Mouse (Mus musculus) frontal cortex, postnatal 25 days (tissue): ENCODE measurements around the gene Gtf3c1.

Experiments used
- DNase-seq, 2 experiments: peaks; one replicate each; pipeline ENCODE4 v3.0.0; 2022; ENCODE audit warnings: low spot score in 2 of 2

The Gtf3c1 gene

DNA sequence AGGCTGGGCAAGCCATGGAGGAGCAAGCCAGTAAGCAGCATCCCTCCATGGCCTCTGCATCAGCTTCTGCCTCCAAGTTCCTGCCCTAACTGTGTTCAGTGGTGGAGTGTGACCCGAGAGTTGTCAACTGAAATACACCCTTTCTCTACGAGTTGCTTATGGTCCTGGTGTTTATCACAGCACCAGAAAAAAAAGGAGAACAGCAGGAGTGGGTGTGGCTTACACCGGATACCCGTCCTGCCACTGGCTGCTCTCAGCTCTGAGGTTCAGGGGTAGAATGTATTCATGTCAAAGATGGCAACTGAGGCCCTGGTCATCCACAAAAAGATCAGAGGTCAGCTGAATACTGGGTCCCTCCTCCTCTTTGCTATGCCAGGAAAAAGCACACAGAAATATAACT, 87.5 kb downstream of the Gtf3c1 start:
- no peak for DNase-seq

DNA sequence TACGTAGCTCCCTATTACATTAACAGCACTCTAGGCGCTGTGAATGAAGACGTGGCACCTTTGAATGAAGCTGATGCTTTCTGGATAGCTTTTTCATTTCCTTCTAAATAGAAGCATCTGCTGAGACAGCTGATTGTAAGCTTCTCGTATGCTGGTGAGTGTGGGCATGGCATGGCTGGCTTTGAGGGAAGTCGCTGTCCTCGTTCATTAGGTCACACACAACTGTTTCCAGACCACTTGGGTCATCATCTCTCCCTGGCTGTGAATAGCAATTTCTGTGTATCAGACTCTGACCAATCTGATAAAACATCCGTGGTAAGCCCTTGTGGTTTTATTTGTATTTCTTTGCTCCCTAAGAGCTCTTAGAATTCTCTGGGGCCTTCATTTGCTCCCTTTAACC, 89.6 kb downstream of the Gtf3c1 start:
- no peak for DNase-seq

DNA sequence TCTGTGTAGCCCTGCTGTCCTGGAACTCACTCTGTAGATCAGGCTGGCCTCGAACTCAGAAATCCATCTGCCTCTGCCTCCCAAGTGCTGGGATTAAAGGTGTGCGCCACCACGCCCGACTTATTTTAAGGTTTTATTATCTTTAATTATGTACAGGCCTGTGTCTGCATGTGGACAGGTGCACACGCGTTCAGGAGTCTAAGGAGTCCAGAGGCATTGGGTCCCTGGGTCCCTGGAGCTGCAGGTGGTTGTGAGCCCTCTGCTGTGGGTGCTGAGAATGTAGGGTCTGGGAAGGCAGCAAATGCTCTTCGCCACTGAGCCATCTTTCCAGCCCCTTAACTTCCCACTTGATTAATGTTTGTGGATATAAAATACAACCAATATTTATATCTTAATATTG, 92.1 kb downstream of the Gtf3c1 start:
- no peak for DNase-seq

DNA sequence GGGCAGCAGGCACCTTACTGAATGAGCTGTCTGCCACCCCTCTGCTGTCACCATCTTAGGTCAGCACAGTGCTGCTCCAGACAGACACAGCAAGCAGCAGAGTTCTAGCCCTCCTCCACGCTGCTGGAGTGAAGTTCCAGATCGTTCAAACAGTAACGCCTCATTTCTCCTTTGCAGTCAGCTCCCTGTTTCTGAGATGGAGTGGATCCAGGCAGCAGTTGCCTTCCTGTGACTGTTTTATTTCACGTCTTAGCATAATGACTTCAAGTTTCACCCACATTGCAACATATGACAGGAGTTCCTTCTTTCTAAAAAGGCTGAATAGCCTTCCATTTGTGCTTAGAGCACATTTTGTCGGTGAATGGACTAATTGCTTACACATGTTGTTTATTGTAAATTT, 94.0 kb downstream of the Gtf3c1 start:
- no peak for DNase-seq

DNA sequence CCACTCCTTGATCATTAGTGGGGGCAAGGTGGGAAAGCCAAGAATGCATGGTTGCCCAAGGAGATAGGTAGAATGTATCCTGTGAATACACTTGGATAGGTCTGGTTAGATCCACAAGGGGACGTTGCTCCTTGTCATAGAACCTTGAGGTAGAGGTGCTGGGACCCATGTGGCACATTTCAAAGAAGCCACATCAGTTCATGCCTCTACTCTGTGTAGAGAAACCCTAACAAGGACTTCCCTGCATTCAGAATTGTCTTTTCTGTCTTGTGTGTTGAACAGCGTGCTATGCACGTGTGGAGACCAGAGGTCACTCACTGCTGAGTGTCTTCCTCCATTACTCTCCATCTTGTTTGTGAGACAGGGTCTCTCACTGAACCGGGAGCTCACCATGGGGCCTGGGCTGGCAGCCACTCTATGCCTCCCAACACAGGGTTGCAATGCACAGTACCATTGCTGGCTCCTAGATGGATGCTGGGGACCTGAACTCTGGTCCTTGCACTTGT, 99.3 kb downstream of the Gtf3c1 start:
- DNase-seq = no peak

DNA sequence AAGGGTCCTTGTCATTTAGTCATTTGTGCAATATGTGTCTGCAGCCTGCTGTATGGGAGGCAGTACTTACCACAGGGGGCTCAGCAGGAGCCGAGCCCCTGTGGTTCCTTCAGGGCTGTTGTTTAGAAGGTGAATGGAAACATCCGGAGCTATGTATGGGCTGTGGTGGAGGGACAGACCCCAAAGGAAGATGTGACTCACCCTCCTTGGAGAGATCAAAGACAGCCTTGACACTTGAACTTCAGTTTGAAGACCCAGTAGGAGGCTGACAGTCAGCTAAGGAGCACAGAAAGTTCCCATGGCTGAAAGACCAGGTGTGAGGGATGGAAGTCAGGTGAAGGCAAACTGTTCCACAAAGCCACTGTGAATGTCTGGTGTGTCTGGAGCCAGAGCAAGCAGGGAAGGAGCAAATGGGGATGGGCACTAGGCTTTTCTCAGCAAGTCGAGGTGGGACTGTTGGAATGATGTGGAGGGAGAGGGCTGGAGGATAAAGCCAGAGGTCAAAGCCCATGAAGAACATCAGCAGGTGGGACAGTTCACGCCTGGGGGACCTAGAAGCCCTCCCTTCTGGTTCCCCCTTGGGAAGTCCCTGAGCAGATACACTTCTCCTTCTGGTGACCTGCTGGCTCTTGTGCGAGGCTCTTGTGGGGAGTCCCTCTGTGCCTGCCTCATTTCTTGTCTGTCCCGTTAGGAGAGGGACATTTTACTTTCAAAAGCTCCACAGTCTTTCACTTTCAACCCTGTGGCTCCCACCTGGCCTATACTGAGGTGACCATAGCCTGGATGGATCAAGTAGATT, 100.0 kb downstream of the Gtf3c1 start:
- DNase-seq = no peak

DNA sequence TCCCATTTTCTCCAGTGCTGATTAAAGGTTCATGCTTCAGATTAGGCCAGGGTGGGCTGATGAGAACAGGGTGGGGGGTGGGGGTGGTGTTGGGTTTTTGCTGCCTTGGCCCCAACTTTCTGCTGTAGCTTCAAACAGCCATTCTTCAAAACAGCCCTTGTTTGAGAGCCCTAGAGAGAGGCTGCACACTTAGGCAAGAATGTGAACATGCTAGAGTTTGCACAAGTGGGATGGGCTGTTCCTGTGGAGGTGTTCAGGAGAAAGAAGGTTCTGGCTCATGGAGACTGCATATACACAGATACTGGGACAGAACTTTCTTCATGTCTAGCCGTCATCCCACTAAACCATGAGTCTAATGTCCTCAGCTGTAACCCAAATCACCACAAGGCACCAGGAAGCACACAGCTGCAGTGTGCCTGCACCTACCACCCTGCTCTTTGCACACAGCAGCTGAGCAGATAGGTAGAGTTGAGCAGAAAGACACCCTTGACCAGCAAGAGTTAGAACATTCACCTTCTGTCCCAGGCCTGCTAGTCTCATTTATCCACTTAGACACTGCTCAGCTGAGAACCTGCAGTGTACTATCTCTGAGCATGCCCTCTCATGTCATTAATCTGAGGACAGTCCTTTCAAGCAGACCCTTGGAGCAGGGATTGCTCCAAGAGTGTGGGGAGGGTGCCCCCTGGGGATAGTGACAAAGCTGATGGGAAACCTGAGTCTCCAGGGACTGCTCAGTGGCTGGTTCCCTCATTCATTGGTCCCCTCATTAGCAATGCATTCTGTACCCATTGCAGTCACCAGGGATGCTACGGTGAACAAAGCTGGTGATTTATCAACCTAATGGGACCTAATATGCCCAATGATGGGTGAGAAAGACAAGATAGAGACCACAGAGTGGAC, 101.1 kb downstream of the Gtf3c1 start:
- no peak for DNase-seq

DNA sequence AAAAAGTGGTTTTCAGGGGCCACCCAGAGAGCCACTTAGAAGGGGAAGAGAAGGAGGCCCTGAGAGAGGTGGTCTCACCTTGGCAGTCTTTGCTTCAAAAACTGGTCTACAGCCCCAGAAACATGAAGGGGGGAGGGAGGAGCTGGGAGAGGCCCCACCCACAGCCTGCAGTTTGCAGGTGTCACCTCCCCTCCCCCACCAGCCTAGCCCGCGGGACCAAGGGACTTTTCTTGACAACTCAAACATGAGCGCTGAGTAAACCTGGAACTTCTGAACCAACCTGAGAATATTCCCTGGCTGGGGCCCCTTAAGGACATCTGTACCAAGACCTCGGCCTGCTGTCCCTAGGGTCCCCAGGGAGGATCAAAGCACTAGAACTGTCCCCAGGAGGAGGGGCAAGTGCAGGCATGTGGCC, 101.8 kb downstream of the Gtf3c1 start:
- no peak for DNase-seq

DNA sequence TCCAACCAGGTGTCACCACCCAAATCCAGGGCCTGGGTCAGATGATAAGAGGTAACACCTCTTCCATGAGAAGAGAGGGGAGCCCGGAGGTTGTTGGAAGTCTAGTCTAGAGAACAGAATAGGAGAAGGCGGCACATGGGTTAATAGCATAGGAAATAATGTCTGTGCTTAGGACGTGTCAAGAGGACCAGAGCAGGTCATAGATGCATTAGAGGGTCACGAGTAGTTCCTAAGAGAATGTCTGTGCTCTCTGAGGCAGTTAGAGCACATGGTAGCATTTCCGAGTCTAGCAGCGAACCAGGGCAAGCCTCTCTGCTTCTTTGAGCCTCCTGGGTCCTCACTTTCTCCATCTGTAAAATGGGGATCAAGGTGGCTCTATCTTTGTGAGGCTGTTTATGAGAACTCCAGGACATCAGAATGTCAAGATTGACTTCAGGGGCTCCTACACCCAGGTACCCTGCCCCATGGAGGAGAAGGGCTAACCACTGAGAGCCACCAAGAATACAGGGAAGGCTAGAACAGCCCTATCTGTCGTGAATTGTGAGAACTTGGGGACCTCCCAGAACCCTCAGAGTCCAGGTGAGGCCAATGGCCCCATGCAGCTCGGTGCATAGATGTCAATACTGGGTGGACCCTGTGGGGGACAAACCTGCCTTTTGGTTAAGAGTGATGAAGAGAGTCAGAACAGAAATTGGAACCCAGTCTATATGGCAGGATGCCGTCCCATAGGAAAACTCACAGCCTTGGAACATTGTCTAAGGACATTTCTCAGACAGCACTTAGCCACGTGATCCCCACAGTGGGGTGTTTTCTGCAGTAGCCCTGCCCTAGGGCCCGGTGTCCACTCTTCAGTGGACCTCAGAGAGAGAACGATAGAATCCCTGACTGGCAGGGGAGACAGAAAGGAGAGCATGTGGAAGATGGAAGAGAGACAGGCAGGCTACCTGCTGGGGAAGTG, 102.9 kb downstream of the Gtf3c1 start:
- no peak for DNase-seq

DNA sequence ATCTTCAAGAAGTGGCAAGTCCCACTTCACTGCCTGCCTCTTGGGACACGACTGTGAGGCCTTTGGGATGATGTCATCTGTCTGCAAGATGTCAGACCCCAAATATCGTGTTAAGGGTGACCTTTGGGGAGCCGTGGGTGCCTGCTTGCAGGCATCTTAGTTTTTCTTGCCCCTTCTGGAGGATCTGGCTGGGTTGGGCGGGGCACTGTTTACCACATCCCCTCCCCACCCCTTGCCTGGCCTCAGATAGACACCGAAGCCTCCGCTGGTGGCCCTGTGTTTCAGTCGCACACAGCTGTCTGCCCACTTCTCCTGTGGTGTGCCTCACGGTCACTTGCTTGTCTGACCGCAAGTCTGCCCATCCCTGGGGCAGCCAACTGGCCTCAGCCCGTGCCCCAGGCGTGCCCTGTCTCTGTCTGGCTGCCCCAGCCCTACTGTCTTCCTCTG, 104.4 kb downstream of the Gtf3c1 start, which contains the start of gene Il21r:
Gene Il21r, plus strand, starts transcription at position 245 of the 447 bp plus-strand sequence.
- DNase-seq = no peak

DNA sequence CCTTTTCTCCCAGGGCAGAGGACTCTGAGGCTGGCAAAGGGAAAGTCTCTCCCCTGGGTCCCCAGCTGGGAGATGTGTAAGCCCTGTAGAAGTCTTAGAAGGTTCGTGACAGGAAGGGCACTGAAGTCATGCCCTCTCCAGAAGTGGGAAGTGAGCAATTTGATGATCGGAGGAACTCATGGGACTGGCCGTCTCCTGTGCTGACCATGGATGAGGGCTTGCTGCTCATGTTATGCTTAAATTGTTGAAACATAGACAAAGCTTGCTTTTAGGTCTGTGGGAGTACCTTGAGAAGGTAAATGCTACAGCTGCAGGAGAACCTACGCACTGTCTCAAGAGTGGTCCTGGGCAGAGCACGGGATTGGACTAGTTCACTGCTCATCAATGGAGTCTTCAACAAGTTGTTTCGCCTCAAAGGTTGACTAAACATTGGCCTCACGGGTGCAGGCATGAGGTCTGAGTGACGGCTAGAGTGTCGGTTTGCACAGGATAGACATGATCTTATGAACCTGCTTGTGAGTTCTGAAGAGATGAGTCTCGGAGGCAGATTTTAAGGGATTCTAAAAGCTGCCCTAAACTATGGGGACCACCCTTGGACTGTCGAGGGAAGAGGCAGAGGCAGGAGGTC, 105.6 kb downstream of the Gtf3c1 start:
- DNase-seq = no peak

DNA sequence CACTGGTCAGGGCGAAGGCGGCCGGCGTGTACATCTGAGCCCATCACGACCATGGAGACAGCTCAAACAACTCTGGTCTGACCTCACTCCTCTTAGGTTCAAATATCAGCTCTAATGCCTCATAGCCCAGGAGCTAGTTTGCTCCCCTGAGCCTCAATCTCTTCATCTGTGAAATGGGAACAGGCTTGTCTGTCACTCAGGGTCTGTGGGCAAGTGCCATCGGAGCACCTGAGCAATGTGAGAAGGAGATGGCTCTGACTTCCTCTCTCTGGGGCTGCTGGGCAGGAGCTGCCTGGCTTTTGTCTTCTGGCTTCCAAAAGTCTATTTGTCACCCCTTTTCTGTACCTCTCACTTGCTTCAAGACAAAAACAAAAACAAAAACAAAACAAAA, 106.3 kb downstream of the Gtf3c1 start:
- DNase-seq = no peak

DNA sequence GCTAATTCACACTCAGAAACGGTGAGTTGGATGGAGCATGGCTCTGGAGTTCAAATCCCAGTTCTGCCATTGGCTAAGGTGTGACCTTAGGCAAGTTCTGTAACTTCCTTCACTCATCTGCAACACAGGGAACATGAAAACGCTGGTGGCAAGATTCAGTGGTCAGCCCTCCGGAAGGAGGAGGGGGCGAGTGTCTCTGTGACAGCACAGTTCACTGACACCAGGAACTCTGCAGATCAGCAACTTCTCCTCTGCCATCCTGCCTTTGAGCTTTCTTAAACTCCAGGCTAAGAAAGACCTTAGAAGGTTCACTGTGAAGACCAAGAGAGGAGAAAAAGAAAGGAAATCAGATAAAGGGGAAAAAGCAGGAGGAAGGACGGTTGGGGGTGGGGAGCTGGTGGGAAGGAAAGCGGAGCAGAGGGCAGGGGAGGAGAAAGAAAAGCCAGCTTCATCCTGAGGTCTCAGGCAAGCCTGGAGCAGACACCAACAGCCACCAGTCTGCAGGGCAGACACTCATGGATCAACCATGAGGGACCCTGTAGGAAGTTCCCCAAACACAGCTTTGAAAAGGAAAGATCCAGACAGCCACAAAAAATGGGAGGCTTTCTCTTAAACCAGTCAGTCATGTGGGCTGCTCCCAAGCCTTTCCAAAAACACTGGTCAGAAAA, 106.8 kb downstream of the Gtf3c1 start:
- DNase-seq = no peak

DNA sequence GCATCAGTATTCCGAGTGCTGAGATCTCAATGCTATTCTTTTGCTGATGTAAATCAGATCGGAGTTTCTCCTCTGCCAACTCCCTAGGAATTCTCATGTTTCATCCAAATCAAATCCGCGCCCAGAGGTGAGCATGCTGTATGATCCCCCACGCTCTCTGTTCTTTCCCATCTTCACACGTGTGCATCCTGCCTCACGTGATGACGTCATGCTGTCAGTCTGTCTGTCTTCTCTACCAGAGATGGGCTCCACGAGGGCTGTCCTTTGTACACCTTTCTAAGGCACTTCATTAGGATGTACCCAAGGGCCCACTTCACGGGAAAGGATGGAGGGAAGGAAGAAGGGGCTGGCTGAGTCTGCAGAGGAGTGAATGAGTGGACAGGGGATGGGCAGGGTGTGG, 107.4 kb downstream of the Gtf3c1 start:
- no peak for DNase-seq

DNA sequence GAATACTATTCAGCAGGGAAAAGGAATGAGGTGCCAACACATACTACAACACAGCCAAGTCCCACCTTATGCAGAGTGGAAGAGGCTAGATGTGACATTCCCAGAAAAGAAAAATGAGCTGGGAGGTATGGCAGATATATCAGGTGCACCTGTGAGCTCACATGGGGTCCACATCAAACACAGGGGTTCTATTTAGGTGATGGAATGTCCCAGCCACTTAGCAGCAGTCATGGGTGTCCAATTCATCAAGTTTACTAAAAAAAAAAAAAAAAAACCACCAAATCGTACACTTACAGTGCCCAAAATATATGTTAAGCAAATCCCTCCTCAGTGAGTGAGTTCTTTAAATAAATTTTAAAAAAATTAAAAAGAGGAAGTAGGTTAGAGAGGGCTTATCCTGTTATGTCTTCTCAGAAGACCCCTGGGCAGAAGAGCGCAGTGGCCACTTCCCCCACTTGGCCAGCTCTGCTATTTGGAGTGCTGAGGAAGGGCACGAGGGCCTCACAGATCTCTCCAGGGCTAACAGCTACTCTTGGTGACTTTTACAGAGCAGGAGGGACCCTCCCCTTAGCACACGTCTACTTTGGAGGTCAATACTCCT, 108.1 kb downstream of the Gtf3c1 start:
- DNase-seq = no peak

DNA sequence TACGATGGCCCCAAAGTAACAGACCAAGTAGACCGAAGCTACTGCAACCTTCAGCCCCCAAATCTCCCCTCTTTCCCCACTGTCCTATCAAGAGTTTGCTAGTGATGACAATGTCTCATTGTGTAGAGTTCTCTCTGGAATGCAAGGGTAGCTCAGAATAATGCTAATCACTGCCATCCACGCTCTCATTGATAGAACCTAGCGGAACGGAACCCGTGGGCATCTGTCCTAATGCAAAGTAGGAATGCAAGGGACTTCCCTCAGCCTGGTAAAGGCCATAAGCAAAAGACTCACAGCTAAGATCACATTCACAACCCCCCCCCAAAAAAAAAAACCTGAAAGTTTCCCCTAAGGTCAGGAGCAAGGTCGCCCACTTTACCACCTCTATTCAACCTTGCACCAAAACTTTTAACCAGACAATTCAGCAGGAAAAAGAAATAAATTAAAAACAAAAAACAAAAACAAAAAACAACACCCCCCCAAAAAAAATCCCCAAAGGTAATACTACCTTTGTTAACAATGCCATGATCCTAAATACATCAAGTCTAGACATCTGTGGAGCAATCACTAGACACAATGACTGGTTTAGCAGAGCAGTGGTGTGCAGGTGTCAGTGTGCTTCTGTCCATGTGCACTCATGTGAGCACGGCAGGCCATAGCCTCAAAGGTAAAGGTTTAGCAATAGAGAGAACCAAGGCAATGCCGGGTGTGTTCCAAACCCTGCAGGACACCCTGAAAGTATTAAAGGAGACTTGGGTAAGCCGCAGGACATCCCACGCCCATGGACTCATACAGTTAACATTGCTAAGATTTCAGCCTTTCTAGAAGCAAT, 109.8 kb downstream of the Gtf3c1 start:
- no peak for DNase-seq

DNA sequence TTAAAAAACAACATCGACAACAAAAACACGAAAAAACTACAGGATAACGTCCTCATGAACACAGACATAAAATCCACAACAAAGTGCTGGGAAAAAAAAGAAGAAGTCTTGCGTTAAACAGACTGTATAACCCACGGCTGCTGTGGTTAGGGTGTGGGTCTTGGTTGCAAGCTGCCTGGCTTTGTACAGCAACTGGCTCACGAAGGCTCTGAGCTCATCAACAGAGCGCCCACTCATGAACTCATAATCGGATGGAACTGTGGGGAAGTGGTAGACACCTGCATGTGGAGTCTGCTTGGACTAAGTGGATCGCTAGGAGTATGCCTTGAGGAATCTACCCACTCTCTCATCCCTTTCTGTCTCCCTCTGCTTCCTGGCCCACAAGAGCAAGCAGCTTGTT, 110.5 kb downstream of the Gtf3c1 start:
- DNase-seq = no peak

DNA sequence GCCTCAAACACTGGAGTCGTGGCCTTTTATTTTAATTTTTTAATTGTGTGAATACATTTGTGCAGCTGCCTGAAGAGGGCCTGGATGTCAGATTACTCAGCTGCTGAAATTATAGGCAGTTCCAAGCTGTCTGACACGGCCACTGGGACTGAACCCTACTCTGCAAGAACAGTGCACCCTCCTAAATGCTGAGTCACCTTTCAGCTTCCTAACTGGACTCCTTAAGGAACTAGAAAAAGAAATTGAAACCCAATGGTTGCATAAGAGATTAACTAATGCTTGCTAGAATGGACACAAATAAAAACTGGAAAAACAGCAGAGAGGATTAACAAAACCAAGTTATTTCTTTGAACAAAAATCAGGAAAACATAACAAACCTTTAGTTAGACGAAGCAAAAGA, 111.2 kb downstream of the Gtf3c1 start:
- no peak for DNase-seq

DNA sequence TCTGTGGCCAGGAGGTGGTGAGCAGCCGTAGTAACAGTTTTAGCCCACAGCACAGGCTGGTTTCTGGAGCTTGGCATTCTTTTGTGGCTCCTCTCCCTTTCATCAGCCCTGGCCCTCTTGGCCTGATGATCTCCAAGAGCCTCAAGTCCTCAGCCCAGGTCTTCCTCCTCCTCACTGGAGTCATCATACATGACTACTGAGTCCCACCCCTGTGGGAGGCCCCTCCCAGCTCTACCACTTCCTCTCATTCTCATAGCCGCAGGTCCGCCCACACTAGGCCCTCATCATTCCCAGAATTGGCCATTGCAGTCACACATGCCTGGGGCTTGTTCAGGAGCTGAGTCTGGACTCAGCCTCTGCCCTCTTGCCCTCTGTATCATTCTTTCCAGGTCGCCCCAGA, 113.7 kb downstream of the Gtf3c1 start:
- no peak for DNase-seq
